Mouse (Mus musculus) MEL (cell line): ENCODE results near the gene Mdga1. TPM values are rescaled to one million over a fixed set of nuclear protein-coding genes. Genes with fewer than 3 reads are reported as not detected.
A peak's percentile ranks its signal among the peaks of the same experiment; 100 is the strongest.

Source experiments
- DNase-seq: peaks from one replicate; pipeline ENCODE4 v3.0.0; 2011; ENCODE audit warnings: low read depth, low spot score
- H3K27ac ChIP-seq: 2 replicates; pipeline ENCODE4 v1.5.1; 2012; ENCODE audit warnings: low read depth, mild to moderate bottlenecking, control low read depth, low read length, moderate library complexity; ENCODE audit not compliant: control insufficient read depth
- H3K27me3 ChIP-seq, 2 experiments: fragments of 150-350 bp in 1 of 2; sonication (generic) in 1 of 2; 2 replicates each; pipeline ENCODE4 v1.6.1; 2012; ENCODE audit warnings: low read length in 2 of 2, mild to moderate bottlenecking in 2 of 2, improper control_type of control experiment in 1 of 2, moderate library complexity in 1 of 2; ENCODE audit not compliant: insufficient read depth in 2 of 2, control insufficient read depth in 1 of 2
- H3K36me3 ChIP-seq, 2 experiments: 2 replicates each; pipeline ENCODE4 v1.6.1; 2012 to 2014; ENCODE audit warnings: low read length in 2 of 2, improper control_type of control experiment in 1 of 2, inconsistent platforms in 1 of 2, mild to moderate bottlenecking in 1 of 2; ENCODE audit not compliant: insufficient read depth in 2 of 2, control insufficient read depth in 1 of 2
- H3K4me1 ChIP-seq, 2 experiments: fragments of 150-350 bp in 1 of 2; sonication (generic) in 1 of 2; 2 replicates each; pipeline ENCODE4 v1.6.1; 2012; ENCODE audit warnings: low read length in 2 of 2, improper control_type of control experiment in 1 of 2, mild to moderate bottlenecking in 1 of 2; ENCODE audit not compliant: insufficient read depth in 2 of 2, control insufficient read depth in 1 of 2
- H3K4me3 ChIP-seq, 2 experiments: fragments of 150-350 bp in 1 of 2; sonication (generic) in 1 of 2; 2 replicates each; pipeline ENCODE4 v1.5.1; 2012; ENCODE audit warnings: low read depth in 2 of 2, low read length in 2 of 2, mild to moderate bottlenecking in 2 of 2, moderate library complexity in 2 of 2, control low read depth in 1 of 2, improper control_type of control experiment in 1 of 2; ENCODE audit not compliant: control insufficient read depth in 1 of 2, insufficient read depth in 1 of 2
- H3K79me2 ChIP-seq: 2 replicates; pipeline ENCODE4 v1.6.1; 2012; ENCODE audit warnings: mild to moderate bottlenecking, low read length, moderate library complexity; ENCODE audit not compliant: control insufficient read depth, poor library complexity, insufficient read depth
- H3K9ac ChIP-seq: 2 replicates; pipeline ENCODE4 v1.6.1; 2012; ENCODE audit warnings: low read depth, mild to moderate bottlenecking, control low read depth, low read length, moderate library complexity; ENCODE audit not compliant: control insufficient read depth, poor library complexity, severe bottlenecking
- H3K9me3 ChIP-seq: fragments of 150-350 bp; sonication (generic); replicated peaks from 2 replicates; pipeline ENCODE4 v1.6.1; 2012; ENCODE audit warnings: mild to moderate bottlenecking, low read length, improper control_type of control experiment, moderate library complexity; ENCODE audit not compliant: insufficient read depth
- BHLHE40 ChIP-seq: IDR thresholded peaks from 2 replicates; pipeline ENCODE4 v1.6.1; 2012; ENCODE audit warnings: low read depth, mild to moderate bottlenecking, inconsistent platforms, low read length, improper control_type of control experiment, borderline replicate concordance
- CTCF ChIP-seq, 3 experiments: IDR thresholded peaks in 2 of 3; conservative IDR thresholded peaks in 1 of 3; 2 replicates each; pipeline ENCODE4 v1.5.1; 2011 to 2012; ENCODE audit warnings: low read length in 3 of 3, low read depth in 2 of 3, mild to moderate bottlenecking in 2 of 3, improper control_type of control experiment in 1 of 3, inconsistent platforms in 1 of 3, mixed read lengths in 1 of 3, moderate library complexity in 1 of 3; ENCODE audit not compliant: control insufficient read depth in 1 of 3, insufficient read depth in 1 of 3, poor library complexity in 1 of 3, severe bottlenecking in 1 of 3
- EP300 ChIP-seq, 2 experiments: IDR thresholded peaks; 2 replicates each; pipeline ENCODE4 v1.6.1; 2011; ENCODE audit warnings: improper control_type of control experiment in 2 of 2, low read length in 2 of 2, low read depth in 1 of 2, mild to moderate bottlenecking in 1 of 2
- ETS1 ChIP-seq: IDR thresholded peaks from 2 replicates; pipeline ENCODE4 v1.6.1; 2012; ENCODE audit warnings: low read depth, mild to moderate bottlenecking, inconsistent platforms, low read length, improper control_type of control experiment, moderate library complexity
- GATA1 ChIP-seq: IDR thresholded peaks from 2 replicates; pipeline ENCODE4 v1.6.1; 2011; ENCODE audit warnings: low read depth, low read length, improper control_type of control experiment
- HCFC1 ChIP-seq: IDR thresholded peaks from 2 replicates; pipeline ENCODE4 v1.6.1; 2012; ENCODE audit warnings: low read depth, mild to moderate bottlenecking, inconsistent platforms, low read length, improper control_type of control experiment, moderate library complexity
- KAT2A ChIP-seq: conservative IDR thresholded peaks from 2 replicates; pipeline ENCODE4 v1.6.1; 2012; ENCODE audit warnings: low read depth, low read length, improper control_type of control experiment, inconsistent platforms
- MAFK ChIP-seq: IDR thresholded peaks from 2 replicates; pipeline ENCODE4 v1.6.1; 2011; ENCODE audit warnings: low read depth, mild to moderate bottlenecking, low read length, improper control_type of control experiment, borderline replicate concordance
- MAX ChIP-seq: IDR thresholded peaks from 2 replicates; pipeline ENCODE4 v1.6.1; 2011; ENCODE audit warnings: low read length, improper control_type of control experiment
- MEF2A ChIP-seq: IDR thresholded peaks from 2 replicates; pipeline ENCODE4 v1.6.1; 2014; ENCODE audit warnings: low read depth, mild to moderate bottlenecking, inconsistent platforms, low read length, improper control_type of control experiment; ENCODE audit not compliant: poor library complexity, insufficient replicate concordance, severe bottlenecking; ENCODE audit errors: extremely low read depth
- MXI1 ChIP-seq: IDR thresholded peaks from 2 replicates; pipeline ENCODE4 v1.6.1; 2011; ENCODE audit warnings: mild to moderate bottlenecking, low read depth, low read length, improper control_type of control experiment
- MYC ChIP-seq: IDR thresholded peaks from 2 replicates; pipeline ENCODE4 v1.6.1; 2011; ENCODE audit warnings: low read depth, mild to moderate bottlenecking, low read length, improper control_type of control experiment, moderate library complexity
- NELFE ChIP-seq: IDR thresholded peaks from 2 replicates; pipeline ENCODE4 v1.6.1; 2011; ENCODE audit warnings: low read depth, low read length, improper control_type of control experiment
- NRF1 ChIP-seq: IDR thresholded peaks from 2 replicates; pipeline ENCODE4 v1.6.1; 2014; ENCODE audit warnings: low read depth, mild to moderate bottlenecking, inconsistent platforms, low read length, improper control_type of control experiment, moderate library complexity; ENCODE audit not compliant: poor library complexity, insufficient read depth, severe bottlenecking
- POLR2A ChIP-seq, 2 experiments: IDR thresholded peaks; 2 replicates each; pipeline ENCODE4 v1.6.1; 2011 to 2012; ENCODE audit warnings: low read length in 2 of 2, mild to moderate bottlenecking in 2 of 2, control low read depth in 1 of 2, improper control_type of control experiment in 1 of 2, low read depth in 1 of 2, moderate library complexity in 1 of 2; ENCODE audit not compliant: control insufficient read depth in 1 of 2, insufficient read depth in 1 of 2, poor library complexity in 1 of 2
- POLR2AphosphoS2 ChIP-seq: IDR thresholded peaks from 2 replicates; pipeline ENCODE4 v1.6.1; 2011; ENCODE audit warnings: low read length, improper control_type of control experiment
- POLR2AphosphoS5 ChIP-seq: IDR thresholded peaks from 2 replicates; pipeline ENCODE4 v1.6.1; 2012; ENCODE audit warnings: low read depth, borderline replicate concordance, mild to moderate bottlenecking, inconsistent platforms, low read length, moderate library complexity, mixed read lengths
- RAD21 ChIP-seq: IDR thresholded peaks from 2 replicates; pipeline ENCODE4 v1.6.1; 2011; ENCODE audit warnings: mild to moderate bottlenecking, low read depth, low read length, improper control_type of control experiment
- RCOR1 ChIP-seq: IDR thresholded peaks from 2 replicates; pipeline ENCODE4 v1.6.1; 2012; ENCODE audit warnings: low read depth, mild to moderate bottlenecking, inconsistent platforms, low read length, improper control_type of control experiment
- SIN3A ChIP-seq: IDR thresholded peaks from 2 replicates; pipeline ENCODE4 v1.6.1; 2012; ENCODE audit warnings: low read length, improper control_type of control experiment, inconsistent platforms
- SMC3 ChIP-seq: IDR thresholded peaks from 2 replicates; pipeline ENCODE4 v1.6.1; 2011; ENCODE audit warnings: low read depth, low read length, improper control_type of control experiment
- TCF12 ChIP-seq: IDR thresholded peaks from 2 replicates; pipeline ENCODE4 v1.6.1; 2014; ENCODE audit warnings: low read depth, mild to moderate bottlenecking, inconsistent platforms, low read length, improper control_type of control experiment, moderate library complexity
- UBTF ChIP-seq: IDR thresholded peaks from 2 replicates; pipeline ENCODE4 v1.6.1; 2012; ENCODE audit warnings: low read depth, mild to moderate bottlenecking, inconsistent platforms, low read length, improper control_type of control experiment, moderate library complexity, borderline replicate concordance; ENCODE audit not compliant: insufficient read depth
- USF1 ChIP-seq: IDR thresholded peaks from 2 replicates; pipeline ENCODE4 v1.6.1; 2014; ENCODE audit warnings: low read depth, mild to moderate bottlenecking, inconsistent platforms, low read length, improper control_type of control experiment, moderate library complexity
- ZC3H11A ChIP-seq: IDR thresholded peaks from 2 replicates; pipeline ENCODE4 v1.6.1; 2012; ENCODE audit warnings: low read depth, mild to moderate bottlenecking, inconsistent platforms, low read length, improper control_type of control experiment
- ZKSCAN1 ChIP-seq: IDR thresholded peaks from 2 replicates; pipeline ENCODE4 v1.6.1; 2012; ENCODE audit warnings: low read depth, mild to moderate bottlenecking, inconsistent platforms, low read length, improper control_type of control experiment, moderate library complexity
- polyA plus RNA-seq, 2 experiments: library from polyadenylated mRNA; stranded (reverse) in 1 of 2; unstranded in 1 of 2; fragments of >175 nt in 1 of 2; fragments of >200 nt in 1 of 2; gene quantifications; 2 replicates each; pipeline versions ENCODE4 v1.2.1 to v1.2.4; 2012; ENCODE audit warnings: low replicate concordance in 2 of 2, low read depth in 1 of 2; ENCODE audit not compliant: insufficient read length in 2 of 2, insufficient read depth in 1 of 2, missing spikeins in 1 of 2
- total RNA-seq: library from RNA; depleted of rRNA; stranded (reverse); fragments of 300-350 nt; gene quantifications from 2 replicates; pipeline ENCODE4 v1.2.3, GENCODE M21; 2012

Gene Mdga1
- total and polyA plus RNA-seq, 3 experiments: 0.27 to 2.3 TPM; not detected in 1

GRCm38 (mm10) chr17:29979841-29980240 is 10.0 kb upstream of the Mdga1 start:
- no peaks in the 10 kb centered on the region for H3K27me3 ChIP-seq
- peaks cover 0 to 12% of the 10 kb centered on the region in 2 experiments; a peak in 2 of 4 replicates for H3K36me3 ChIP-seq
- peaks cover 5 to 21% of the 10 kb centered on the region in 2 experiments for H3K4me1 ChIP-seq
- no peaks in the 10 kb centered on the region for H3K79me2 ChIP-seq
- peak; percentile 92 for TF ChIP-seq TCF12
- TF ChIP-seq USF1: peak; percentile 58; the same call in 1 of the 2 replicates
- no peak for TF ChIP-seq NRF1
- peak; percentile 79 for TF ChIP-seq MYC
- TF ChIP-seq GATA1: peak; percentile 94
- no peak for TF ChIP-seq ZKSCAN1
- TF ChIP-seq BHLHE40: peak; percentile 98
- peak; percentile 72 to 75 for TF ChIP-seq EP300 (IDR thresholded peaks at IDR 0.05; ENCODE audit: low read depth in 1 of 2, low read length in 2 of 2)
- peak; percentile 85 for TF ChIP-seq MAX
- no peak for TF ChIP-seq MEF2A
- TF ChIP-seq NELFE: no peak
- no peak for TF ChIP-seq POLR2AphosphoS2
- no peak for TF ChIP-seq UBTF
- TF ChIP-seq SMC3: no peak
- TF ChIP-seq RAD21: no peak
- TF ChIP-seq ZC3H11A: no peak
- TF ChIP-seq RCOR1: peak; percentile 75
- TF ChIP-seq MAFK: peak; percentile 53; the same call in 1 of the 2 replicates
- TF ChIP-seq MXI1: peak; percentile 96
- TF ChIP-seq KAT2A: no peak
- TF ChIP-seq SIN3A: peak; percentile 80
- peak; percentile 95 for TF ChIP-seq ETS1
- no peak for TF ChIP-seq POLR2AphosphoS5
- no peak for TF ChIP-seq POLR2A (IDR thresholded peaks at IDR 0.05; ENCODE audit: control insufficient read depth in 1 of 2, insufficient read depth in 1 of 2, low read depth in 1 of 2, low read length in 2 of 2, poor library complexity in 1 of 2)
- TF ChIP-seq CTCF (IDR thresholded peaks at IDR 0.05 in 2 of 3, conservative IDR thresholded peaks at IDR 0.05 in 1 of 3; ENCODE audit: control insufficient read depth in 1 of 3, insufficient read depth in 1 of 3, low read depth in 2 of 3, low read length in 3 of 3, poor library complexity in 1 of 3, severe bottlenecking in 1 of 3): no peak
- no peak for TF ChIP-seq HCFC1
- TF ChIP-seq, all 39 proteins: peak for 12
- no peak overlapping the region for H3K4me3 ChIP-seq
- no peaks in the 10 kb centered on the region for H3K9me3 ChIP-seq
- H3K9ac ChIP-seq: no peak overlapping the region
- no peak overlapping the region for H3K27ac ChIP-seq
- peak; percentile 74 for DNase-seq
